Mouse (Mus musculus): ENCODE results near the gene Zbtb16.

The Zbtb16 gene

DNA sequence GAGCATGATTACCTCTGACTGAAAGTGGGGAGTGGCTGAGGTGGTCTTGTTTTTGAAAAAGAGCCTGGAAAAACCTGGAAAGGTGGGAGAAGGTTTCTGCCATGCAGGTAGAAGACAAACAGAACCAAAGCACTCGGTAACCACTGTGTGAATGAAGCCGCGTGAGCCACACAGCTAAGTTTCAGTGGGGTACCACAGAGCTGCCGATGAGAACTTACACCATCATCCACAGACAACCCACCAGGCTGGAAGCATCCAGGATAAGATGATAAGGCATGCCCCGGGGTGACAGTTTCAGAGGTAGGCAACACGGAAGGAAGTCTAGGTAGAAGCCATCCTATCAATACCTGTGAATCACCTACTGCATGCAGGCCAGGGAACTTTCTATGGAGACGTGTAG lies 93.9 kb downstream of the Zbtb16 start:
- no peak for DNase-seq (ENCODE audit: low spot score)

DNA sequence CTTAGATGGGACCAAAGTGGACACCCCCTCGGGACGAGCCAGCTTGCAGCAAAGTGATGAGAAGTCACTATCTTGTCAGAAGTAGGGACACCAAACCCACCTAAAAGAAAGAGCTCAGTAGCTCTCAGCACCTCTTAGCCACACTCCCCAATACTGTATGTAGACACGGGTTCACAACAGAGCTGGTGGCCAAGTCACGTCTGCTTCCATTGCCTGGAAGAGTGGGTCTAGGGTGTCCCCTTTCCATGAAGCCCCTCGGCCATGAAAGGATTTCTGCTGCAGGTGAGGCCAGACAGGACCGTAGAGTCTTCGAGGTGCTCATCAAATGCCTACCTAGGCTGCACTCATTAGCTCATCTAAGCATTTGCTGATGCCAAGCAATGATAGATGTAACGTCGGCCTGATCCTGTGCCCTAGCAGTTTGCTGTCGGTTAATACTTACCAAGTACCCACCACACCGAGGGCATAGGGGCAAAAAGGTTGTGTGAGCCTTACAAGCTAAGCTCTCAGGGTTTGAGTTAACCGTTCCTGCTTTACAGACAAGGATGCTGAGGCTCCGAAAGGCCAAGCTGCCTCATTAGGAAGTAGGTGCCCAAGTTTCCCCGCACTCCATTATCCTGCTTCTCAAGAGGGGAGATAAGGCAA lies 94.5 kb downstream of the Zbtb16 start:
- DNase-seq (ENCODE audit: low spot score): no peak

DNA sequence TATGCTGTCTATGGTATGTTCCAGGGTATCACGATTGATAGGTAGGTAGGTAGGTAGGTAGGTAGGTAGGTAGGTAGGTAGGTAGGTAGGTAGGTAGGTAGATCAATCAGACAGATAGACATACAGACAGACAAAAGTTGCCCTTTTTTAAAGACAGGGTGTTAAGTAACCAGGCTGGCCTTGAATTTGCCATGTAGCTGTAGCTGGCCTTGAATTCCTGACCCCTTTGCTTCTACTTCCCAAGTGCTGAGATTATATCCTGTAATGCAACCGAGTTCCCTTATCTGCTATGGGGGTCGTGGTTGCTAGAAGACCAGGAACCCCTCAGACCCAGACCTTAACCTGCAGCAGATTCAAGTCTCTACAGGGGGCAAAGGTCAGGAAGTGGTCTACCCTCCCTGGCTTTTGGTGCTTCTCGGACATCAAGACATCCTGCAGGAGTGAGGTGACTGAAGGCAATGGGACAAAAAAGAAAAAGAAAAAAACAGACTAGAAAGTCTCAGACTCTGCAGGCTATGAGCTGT lies 95.2 kb downstream of the Zbtb16 start:
- DNase-seq (ENCODE audit: low spot score): no peak

DNA sequence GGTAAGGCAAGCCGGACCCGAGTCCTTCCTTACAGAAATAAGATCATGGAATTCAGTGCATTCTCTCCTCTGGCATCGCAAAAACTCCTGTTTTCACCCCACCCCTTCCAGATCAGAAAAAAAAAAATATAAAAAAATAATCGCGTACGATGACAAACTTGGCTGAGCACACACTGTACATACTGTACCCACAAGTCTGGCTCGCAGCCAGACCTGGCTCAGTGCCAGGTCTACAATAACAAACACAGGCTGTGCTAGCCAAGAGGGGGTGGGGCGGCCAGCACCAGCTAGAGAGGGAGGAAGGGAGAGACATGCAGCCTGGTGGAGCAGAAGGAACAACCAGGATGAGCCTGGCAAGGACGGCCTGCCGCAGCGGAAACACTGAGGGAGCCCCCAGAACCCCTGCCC lies 95.9 kb downstream of the Zbtb16 start:
- DNase-seq (ENCODE audit: low spot score): peak; percentile 97

DNA sequence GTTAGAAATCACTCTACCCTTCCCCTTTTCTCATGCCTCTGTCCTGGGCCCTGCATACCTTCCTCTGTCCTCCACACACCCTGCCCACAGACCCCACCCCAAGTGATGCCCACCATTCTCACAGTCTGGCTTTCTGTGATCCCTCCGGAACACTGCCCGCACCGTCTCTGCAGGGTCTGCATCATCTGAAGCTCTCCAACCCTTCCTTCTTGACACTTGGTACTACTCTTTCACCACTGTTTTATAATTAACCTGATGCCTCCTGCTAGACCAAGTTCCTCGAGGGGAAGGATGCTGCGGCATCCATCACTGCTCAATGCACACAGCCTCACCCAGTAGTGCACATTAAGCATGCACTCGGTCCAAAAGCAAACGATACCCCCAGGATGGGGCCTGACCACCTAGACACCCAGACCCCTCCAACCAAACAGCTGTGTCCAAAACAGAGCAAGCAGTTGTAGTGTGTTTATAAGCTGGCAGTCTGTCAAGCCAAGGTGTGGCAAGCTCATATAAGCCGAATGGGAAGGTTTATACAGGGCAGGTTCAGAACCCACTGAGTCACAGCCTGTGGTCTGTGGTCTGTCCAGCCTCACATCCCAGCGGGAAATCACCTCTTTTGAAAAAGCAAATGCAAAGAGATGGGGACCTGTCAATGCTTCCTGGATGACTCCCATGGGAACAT lies 97.1 kb downstream of the Zbtb16 start:
- DNase-seq (ENCODE audit: low spot score): no peak

DNA sequence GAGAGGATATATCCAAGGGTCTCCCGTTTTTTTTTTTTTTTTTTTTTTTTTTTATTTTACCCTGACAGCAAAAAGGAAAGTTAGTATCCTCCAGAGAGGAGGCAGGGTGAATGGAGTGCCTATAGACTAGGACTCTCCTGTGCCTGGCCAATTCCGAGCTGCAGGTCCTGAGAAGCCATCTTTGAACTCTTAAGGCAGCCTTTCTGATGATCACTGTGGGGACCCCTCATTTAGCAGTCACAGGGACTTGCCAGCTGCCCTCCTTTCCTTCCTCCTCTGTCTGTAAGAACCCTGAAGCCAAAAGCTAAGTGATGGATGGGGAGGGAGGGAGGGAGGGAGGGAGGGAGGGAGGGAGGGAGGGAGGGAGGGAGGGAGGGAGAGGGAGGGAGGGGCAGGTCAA lies 98.1 kb downstream of the Zbtb16 start:
- DNase-seq (ENCODE audit: low spot score): no peak

DNA sequence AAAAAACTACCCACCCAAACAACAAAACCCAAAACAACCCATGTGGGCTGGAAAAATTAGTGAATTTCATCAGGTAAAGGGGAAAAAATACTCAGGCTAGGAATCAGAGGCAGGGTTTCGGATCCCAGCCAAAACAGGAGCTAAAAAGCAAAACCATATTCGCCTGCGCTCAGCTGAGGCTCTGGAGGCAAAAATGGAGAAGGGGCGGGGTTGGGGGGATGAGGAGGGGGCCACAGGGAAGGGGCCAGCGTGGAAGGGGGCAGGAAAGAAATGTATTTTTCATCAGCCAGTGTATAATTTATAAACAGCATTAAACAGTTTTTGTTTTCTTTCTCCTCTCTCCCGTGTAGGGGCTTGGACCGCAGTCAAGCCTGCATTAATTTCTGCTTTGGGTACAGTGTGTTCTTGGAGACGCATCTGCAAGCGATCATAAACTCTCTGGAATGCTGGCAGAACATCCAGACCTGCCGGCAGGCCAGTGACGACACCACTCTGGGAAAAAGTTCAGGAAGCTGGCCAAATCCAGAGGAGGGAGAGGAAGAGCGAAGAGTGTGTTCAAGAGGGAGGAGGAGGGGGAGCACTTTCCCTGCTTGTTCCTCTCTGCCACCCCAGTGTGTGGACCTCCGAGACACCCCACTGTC lies 98.7 kb downstream of the Zbtb16 start:
- peak; percentile 81 for DNase-seq (ENCODE audit: low spot score)

DNA sequence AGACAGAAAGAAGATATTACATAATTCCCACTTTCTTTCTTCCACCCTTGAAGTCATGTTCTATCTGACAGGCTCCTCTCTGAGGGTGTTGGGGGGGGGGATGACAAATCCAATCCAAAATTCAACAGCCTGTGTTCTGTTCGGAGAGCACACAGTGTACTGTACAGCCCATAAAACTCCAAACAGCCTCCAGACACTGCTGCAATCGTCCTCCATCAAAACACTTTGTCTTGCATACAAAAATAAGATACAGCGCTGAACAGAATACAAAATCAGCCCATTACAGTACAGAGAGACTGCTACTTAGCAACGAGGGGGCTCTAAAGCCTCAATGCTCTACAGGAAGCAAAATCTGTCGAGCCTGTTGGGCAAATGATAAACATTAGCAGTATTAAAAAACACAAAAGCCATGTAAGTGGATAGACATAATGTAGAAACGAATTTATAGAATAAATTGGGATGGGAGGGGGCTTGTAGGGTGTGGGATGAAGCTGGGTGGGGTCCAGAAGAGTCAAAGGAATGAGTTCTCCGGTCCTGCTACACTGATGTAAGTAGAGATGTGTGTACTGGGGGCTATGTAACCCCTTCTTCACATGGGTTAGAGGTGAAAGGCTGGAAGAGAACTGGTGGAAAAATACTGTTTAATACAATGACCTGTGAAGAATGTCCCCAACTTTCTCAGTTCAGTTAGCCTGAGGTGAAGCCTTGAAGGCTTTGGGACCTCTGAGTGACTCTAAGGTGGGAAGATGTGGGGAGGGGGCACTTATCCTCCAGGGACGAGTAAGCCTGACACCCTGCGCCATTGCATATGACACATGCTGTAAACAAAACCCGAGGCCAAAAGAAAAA lies 99.4 kb downstream of the Zbtb16 start:
- DNase-seq (ENCODE audit: low spot score): no peak

DNA sequence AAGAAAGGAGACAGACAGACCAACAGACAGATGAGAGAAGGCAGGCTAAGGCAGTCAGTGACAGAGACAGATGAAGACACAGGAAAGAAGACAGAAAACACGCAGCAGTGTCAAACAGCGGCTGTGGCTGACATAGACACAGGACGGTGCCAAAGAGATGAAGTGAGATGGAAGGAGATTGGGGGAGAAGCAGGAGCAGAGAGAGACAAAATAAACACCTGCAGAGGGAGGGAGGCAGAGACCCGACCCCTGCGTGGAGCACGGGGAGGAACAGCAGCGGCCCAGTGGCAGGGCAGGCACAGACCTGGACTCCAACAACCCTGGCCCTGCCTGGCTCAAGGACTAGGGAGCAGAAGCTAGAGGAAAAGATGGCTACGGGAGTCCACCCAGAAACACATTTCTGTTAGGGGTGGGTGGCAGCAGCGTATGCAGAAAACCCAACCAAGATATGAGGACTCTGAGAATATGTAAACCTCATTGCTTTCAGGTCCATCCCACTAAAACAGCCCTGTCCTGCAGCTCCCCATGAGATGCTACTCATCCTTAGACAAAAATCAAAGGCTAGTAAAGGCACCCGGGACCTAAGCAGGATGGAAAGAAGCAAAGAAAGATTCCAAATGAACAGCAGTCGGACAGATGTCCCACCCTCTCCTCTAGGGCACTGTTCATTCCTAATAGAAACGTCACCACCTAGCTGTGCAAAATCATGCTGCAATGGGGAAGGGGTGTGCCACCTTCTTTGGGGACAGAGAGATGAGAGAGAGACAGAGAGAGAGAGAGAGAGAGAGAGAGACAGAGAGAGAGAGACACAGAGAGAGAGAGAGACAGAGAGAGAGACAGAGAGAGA lies 100.3 kb downstream of the Zbtb16 start:
- DNase-seq (ENCODE audit: low spot score): no peak

DNA sequence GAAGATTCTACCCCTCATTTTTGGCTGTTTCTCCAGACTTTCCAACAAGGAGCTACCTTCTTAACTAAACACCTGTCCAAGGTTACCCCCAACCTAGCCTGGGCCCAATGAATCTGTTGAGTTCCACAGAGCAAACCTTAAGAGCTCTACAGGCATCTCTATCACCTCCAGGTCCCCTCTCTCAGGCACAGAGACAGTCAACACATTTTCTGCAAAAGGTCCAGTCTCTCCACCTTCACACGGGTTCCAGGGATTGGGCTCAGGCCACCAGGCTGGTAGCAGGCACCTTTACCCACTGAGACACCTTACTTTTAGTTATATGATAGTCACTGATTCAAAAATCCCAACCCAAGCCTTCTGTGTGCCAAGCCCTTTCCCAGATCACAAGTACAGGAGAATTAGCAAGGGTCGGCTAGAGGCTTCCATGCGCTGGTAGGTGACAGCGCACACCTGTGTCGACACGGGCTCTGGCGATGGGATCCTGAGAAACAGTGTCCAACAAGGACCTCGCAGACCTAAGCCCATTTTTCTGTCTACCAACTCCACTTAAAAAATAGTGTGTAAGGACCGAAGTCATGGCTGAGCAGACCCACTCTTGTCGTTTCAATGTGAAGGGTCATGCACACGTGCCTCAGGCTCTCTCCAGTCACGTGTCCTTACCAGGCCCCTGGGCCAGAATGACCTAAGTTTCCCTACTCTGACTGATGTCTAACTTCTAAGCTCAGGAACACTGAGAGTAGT lies 101.1 kb downstream of the Zbtb16 start:
- DNase-seq (ENCODE audit: low spot score): no peak

DNA sequence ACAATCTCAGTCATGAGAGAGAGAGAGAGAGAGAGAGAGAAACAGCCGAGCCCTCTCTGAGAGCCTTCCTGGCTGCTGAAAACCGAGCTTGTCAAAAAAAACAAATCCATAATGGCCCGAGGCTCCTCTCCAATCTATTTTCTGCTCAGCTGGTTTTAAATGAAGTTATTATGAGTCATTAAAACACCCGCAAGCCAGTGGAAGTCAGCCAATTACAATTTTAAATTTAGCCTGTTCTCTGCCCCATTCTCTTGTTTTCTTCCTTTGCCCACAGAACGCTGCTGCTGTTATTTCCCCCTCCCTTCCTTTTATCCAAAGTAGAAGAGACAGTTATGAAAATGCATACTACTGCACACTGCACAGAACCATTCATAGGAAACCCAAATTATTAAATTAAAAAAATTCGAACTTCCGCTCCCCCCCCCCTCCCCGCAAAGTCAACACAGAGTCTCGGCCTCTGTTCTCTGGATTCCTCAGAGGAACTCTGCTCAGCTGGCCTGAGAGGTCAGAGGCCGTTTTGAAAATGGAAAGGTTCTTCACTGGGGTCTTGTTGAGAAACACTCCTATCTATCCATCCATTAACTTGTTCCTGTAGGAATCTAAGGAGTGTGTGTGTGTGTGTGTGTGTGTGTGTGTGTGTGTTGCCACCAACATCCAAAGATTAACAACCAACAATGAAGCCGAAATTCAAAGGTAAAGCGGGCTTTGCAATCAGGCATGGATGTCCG lies 102.0 kb downstream of the Zbtb16 start:
- no peak for DNase-seq (ENCODE audit: low spot score)

DNA sequence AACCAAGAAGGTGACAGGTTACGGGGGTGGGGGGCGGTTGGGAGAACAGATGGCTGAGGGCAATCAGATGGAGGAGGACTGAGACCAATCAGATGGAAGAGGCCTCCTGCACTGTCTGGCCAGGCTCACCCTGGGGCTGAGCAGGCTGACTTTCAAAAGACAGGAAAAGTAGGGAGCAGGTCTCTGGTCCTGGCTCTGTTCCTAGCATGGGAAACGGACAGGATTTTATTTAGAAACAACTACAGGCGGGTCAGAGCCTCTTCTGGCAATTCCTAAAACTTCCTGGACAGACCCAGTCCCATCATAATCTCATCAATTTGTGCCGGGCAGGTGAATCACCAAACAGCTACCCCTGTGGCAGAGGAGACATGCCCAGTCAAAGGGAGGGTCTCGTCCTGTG lies 102.9 kb downstream of the Zbtb16 start:
- DNase-seq (ENCODE audit: low spot score): no peak

DNA sequence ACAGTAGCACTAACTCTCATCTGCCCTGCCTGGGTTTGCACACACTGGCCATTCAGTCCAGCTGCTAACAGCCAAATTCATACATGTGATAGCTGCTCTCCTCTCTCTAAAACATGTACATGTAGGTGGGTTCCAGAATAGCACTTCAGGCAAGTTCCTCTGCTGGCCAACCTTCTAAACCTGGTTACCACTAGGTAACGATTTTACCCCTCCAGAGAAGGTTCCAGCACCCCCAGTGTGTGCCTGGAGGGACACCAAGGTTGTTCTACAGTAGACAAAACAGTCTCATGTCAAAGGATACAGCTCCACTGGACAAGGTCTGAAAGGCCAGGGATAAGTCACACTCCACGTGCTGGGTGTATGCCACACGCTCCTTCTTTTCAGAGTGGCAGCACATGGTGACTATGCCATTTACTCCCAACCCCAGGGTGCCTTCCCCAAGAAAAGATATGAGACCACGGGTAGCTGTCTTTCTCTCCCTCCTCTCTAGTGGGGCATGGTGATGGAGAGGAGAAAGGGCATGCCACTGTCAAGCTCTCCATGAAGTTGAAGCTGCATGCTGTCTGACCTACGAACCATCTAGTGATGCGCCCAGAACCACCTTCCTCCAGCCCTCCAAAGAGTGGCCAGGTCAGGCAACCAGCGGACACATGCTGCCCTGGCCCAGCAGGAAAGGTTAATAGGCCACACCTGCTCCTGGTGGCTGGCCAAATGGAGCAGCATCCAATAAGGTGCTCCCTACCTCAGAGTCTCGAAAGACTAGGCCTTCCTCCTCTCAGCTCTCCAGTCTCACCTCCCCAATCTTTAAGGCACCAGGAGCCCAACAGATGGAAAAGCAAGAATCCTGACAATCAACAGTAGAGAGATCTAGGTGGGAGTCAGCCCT lies 104.1 kb downstream of the Zbtb16 start:
- DNase-seq (ENCODE audit: low spot score): no peak

DNA sequence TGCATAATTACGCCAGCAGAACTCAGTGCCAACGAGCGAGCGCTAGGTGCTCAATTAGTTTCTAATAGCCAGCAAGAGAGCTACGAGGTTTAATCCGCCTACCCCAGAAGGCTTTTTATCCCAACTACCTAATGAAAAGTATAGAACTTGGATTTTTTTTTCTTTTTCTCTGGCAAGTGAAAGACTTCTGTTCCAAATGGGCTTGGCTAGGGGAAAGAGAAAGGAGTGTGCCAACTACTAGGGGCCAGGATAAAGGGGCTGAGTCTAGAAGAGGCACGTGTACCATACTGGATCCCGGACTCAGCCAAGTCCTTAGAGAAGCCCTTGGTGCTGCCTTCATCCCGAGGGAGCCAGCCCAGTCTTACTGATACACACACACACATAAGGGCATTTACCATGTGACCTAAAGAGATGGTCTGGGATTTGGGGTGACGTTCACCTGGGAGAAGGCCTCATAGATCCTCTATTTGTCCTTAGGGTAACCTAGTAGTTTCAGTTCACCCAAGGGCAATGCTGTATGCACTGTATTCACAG lies 105.5 kb downstream of the Zbtb16 start:
- no peak for DNase-seq (ENCODE audit: low spot score)

DNA sequence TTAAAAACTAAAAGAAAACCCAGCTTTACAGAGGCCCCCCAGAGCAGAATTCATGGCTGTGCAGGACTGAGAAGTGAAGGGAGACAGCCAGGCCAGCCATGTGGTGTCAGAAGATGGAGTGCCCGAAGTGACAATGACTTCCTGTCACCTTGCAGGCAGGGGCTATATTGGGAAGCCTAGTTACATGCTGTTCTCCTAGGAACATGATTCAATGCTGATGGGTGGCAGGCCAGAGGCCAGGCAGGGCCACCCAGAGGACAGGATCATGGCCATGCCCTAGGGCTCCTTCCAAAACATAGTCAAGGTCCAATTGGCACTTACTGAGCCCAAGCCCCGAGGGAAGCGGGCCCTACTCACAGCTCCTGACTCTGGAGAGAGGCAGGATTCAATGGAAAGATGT lies 106.6 kb downstream of the Zbtb16 start:
- no peak for DNase-seq (ENCODE audit: low spot score)

DNA sequence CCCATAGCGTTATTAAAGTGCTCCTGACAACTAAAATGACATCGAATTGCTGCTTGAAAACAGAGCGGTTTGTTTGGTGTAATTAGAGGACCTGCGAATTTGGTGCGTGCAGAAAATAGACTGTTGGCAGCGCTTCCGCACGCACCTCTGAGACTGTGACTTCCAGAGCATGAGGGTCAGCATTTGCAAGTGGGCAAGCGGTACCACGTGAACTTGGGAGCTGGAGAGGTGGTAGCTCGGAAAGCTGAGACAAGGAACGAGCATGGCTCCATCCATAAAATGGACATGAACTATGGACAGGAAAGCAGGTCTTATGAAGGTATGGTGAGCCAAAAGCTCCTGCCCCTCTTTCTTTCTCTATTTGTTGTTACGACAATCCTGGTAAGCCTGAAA lies 107.3 kb downstream of the Zbtb16 start:
- DNase-seq (ENCODE audit: low spot score): no peak

DNA sequence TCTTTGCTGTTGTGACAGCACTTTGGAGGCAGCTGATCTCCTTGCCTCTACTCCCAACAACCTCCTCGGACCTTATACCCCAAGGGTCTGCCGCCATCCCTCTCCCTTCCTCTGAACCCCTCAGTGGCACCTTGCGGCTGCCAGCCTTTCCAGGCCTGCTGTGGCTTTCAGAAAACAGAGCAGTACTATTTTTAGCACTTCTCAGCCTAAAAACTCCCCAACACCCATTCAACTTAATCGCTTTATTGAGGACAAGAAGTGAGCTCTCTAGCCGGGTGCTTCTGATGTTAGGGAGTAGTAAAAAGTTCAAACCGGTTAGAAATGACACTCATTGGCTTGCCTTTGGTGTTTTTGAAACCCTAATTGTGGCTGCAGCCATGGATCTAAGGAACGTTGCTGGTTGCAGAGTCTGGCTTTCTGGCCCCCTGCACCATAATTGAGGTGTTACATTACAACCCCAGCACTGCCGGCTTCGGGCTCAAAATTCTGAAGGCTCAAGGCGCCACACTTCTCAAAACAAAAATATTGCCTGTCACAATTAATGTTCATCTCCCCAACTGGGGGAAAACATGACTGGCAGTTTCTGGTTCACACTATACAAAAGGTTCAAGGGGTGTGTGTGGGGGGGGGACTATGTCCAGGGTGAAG lies 107.8 kb downstream of the Zbtb16 start:
- DNase-seq (ENCODE audit: low spot score): no peak

DNA sequence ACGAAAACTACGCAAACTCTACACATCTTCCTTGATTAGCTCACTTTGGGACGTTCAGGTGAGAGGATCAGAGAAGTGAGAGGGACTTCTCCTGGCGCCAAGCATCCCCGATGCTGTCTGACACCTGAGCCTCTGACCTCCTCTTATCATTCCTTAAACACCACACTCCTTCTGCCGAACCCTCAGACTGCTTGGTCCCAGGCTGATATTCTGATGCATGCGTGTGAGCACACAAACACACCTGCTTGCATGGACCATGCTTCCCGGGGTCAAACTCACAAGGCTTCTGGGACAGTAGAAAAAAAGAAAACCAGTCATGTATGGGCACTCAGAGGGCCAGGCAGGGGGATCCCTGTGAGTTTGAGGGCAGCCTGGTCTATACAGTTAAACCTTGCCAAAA lies 109.7 kb downstream of the Zbtb16 start:
- DNase-seq (ENCODE audit: low spot score): no peak
